Mouse (Mus musculus) layer of hippocampus, adult 9-10 months (tissue): ENCODE measurements at regions not wholly inside any gene's neighbourhood (a gene's known extent, or its start where the extent isn't known, plus 50 kb on each side); places are given as distances from the start of the nearest gene placed in this dataset.
A peak's percentile ranks its signal among the peaks of the same experiment; 100 is the strongest.

ENCODE experiments used
- DNase-seq: peaks from one replicate; pipeline ENCODE4 v3.0.0; 2022; ENCODE audit warnings: low spot score

DNA sequence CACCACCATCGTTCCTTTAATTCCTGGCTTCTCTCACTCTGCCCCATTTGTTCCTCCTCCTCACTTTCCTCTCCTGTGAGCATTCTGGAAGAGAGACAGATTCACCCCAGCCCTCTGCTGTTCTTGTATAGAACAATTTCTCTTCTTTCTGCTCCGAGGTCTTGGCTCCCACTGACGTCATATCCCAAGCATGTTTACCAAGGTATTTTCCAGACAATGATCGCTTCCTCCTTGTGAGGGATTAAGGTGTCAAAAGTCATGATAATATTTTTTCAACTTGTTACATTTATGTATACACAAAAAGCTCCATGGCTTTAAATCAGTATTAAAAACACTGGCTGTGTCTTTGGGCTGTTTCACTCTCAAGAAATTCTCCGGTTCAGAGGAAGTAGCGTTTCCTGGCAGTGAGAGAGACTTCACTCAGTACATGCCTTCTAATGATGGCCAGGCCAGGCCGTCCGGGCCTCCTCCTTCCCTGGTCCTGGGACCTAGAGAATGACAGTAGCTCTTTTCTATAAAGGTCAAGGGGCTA is 142.4 kb upstream of the Spdl1 start:
- no peak for DNase-seq

DNA sequence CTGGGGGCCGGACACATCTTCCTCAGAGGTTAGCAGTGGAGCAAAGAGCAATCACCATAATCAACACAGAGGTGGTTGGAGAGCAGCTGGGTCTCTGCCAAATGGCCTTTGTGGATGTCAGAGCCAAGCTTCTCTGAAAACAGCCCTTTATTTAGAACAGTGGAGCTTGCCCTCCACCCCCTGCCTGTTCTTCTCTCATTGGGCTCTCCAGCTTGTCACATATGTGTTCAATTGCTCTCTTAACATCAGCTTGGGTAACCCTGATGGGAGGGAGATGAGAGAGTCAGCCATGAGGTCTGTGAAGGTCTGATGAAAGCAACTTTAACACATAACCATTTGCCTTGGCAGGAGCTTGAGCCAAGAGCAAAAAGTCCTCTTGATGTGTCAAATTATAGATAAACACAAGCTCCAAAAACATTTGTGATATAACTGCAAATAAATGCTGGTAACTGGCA is 140.1 kb upstream of the Spdl1 start:
- no peak for DNase-seq

DNA sequence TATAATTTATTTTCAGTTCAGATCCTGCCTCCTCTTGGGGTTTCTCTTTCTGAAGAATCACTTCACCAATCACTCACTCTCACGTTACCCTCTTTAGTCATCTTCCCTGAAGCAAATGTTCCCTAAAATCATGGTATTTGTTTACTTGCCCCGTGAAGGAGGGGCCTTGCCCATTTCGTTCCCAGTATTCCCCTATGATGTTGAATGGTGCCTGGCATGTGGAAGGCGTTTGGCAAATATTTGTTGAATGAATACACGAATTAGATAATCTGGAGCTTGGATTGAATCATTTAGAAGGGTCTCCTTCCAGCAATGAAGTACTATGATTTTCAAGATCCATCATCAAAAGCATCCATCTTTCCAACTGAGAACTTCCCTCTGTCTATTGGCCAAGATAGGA is 139.6 kb upstream of the Spdl1 start:
- DNase-seq, result no peak

DNA sequence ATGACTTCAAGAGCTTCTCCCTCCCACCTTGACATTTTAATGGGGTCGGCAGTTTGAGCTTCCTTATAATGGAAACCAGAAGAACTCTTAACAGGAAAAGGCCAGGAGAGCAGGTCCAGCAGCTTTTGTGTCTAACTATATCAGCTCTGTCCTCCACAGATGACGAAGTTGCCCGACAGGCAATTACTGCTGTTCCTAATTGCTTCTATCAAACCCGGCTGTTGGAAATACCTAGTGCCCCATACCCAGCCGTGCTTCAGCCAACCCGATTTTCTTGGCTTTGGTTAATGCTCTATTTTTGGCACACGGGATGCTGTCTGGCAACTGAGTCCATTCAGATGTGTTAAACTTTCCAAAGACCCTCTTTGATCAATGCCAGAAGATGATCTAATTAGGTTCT is 125.8 kb upstream of the Spdl1 start:
- no peak for DNase-seq

DNA sequence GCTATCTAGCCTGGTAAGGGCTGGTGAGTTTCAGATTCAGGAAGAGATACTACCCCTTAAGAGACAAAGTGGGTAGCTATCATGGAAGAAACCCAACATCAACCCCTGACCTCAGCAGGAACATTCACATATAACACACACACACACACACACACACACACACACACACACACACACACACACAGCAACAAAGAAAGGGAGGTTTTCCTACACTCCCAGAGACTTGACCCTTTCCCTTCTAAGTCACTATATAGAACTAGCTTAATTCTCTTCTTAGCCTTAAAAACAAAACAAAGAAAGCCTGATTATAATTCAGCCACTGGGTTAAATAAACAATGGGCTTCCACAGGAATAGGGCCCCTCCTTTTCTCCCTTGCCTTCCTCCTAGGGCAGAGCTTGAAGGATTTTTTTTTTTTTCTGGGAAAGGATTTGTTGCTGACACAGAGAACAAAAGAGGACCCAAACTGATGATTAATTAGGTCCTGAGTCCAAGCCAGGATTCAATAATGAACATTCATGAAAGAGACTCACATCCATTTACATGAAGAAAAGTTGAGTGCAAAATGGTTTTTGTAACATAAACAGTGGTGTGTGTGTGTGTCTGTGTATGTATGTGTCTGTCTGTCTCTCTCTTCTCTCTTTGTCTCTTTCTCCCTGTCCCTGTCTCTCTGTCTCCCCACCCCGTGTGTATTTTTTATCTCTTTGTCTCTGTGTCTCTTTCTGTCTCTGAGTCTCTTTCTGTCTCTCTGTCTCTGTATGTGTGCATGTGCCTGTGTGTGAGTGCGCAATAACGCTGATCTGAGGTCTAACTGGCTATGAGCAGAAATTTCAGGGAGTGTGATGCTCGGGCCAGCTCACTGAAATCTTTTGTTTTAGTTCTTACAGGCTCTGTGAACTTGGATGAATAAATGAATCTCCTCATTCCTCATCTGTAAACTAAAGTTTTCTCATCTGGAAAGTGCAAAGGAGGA is 108.3 kb upstream of the Spdl1 start:
- DNase-seq, result no peak

DNA sequence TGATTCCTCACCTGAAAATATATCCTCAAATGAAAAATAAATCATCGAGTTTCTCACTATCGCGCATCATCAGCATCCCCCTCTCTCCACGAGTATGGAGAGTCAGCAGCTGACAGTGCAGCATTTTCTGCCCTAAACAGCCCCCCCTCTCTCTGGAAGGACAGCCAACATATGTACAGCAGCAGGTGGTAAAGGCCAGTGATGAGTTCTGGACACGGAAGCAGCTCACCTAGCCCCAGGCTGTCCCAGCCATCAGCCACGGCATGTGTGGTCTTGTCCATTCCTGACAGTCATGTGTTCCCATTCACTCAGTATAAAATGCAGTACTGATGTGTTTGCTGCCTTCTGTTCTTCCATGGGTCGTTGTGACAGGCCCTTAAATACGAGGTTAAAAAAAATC is 106.7 kb upstream of the Spdl1 start:
- DNase-seq, result no peak

DNA sequence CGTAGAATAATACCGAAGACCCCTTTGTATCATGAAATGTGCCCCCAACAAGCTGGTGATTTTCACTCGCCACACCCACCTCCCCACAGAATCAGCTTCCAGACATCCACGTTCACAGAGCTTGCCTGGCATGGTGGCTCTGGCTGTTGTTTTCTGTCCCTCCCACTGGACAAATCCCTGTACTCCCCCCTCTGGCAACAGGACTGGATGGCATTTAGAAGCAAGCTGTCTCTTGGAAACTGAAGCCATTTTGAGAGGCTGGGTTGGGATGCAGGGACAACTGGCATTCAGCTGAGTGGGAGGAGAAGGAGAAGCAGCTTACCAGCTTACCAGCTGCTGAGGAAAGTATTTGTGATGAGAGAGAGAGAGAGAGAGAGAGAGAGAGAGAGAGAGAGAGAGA is 105.6 kb upstream of the Spdl1 start:
- DNase-seq, result peak; percentile 18

DNA sequence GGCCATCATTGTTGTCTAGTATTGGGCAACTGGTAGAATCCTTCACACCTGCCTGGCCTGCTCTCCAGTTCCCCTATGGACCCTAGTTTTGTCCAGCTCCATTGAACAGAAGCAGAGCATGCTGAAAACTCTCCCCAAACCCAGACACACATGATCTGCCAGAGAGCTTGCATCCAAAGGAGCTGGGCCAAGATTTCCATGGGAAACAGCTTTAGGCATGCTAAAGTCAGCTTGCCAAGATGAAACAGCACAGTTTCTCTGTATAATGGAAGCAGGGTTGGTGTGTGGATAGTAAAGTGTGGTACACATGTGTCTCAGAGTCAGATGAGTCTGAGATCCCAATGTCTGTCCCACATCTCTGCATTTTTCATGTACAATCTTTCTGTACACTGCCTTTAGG is 98.8 kb upstream of the Spdl1 start:
- DNase-seq, result no peak

DNA sequence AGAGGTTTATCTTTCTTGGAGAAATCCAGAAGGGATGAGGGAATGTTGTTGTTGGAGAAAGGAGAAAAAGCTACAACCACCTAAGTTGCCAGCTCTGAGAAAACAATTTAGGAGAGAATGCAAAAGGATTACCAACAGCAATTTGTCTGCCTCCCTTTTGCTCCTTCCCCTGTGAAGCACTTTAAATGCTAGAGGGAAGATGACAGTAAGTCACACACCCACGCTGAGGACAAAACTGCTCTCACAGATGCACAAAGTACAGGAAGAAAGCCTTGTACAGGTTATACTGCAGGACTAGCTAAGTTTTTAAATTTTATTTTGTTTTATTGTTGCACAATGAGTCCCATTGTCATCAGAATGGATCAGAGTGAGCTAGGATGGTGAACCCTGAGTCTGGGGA is 83.7 kb upstream of the Spdl1 start:
- no peak for DNase-seq

DNA sequence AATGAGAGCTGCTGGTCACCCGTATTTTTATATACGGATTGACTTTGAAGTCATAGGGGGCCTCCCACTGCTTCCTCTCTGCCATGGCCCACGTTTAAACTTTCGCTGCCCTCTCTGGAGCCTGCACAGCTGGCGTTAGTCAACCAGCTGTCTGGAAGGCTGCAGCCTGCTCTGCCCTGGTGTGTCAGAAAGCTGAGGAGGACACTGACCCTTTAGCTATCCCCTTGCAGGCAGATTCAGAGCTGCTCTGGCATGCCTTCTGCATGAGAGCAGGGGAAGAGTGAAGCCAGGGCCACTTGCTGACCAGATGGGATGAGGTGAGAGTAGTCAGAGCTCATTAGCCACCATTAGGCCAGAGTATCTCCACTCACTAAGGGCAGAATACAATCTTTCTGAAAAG is 76.4 kb upstream of the Spdl1 start:
- DNase-seq, result no peak

DNA sequence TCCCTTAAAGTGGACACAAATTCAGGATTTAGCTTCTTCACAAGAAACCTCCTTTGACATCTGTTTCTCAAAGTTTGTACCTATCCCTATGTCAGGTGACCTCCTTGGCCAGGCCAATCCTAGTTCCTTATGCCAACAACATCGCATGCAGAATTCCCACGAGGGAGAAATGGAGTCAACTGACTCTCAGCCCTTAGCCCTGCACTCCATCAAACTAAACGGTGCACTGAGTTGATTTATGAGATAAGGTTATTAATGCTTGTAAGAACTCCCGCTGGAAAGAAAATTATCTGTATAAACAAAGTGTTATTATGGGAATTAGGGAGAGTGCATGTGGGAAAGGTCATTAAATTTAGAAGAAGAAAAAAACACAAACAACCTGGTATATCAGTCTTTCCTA is 70.8 kb upstream of the Spdl1 start:
- no peak for DNase-seq

DNA sequence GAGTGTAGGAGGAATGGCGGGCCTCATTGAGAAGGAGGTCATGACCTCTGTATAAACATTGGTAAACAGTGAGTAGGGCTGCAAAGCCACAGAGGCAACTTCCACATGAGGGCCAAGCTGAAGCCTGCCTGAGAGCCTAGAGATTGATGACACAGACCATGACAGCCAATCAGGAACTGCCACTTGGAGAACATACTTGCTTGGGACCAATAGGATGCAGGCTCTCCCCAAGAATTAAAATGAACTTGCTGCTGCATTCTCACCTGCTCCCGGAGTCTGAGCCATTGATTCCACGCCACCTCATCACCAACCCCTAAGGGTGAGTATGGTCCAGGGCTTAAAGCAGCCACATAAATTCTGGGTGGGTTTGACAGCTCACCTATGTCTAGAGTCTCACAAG is 66.0 kb upstream of the Spdl1 start:
- no peak for DNase-seq

DNA sequence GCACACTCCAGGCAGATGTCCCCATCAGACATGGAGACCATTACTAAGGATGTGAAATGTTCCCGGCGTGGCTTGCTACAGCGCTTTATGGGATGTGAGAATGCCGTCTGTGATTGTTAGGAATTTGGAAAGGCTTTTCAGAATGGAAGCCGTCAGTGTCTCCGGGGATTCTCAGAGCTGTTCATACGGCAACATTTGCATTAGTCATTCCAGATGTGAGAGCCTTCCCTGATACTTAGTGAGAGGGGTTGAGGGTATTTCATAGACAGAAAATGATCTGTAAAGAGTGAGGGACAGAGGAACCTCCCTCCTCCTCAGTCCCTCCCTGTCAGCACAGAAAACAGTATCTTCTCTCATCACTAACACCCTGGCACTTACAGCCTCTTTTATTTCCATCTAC is 62.2 kb upstream of the Spdl1 start:
- no peak for DNase-seq

DNA sequence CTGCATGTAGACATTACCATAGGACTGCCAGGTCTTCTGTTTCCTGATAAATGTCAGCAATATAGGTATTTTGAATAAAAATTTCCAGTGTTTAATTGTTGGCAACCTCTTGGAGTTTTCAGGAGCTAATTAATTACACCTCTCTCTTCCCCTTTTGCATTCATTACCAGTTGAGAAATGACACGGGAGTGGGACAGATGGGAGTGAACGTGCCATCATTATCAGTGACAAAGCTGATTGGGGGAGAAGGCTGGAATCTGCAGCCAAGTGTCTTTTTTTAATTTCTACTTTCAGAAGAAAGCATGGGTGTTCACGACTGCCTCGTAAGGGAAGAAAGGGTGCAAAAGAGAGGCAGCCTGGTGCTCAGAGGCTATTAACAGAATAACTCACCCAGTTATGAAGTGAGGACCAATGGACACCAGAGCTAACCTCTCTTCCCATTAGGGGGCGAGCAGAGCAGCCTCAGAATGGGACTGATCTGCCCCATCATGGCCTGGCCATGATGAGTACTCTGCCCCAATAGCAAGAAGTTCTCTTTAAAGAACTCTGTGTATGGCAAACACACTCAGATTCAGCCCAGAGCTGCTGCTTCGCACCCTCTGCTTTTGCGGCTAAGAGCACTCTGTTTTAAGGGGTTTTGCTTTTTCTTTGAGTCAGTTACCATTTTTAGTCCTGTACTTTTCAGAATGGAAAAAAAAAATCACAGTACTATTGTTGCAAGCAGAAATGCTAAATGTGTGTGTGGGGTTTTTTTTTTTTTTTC is 55.1 kb upstream of the Spdl1 start:
- DNase-seq, result no peak

DNA sequence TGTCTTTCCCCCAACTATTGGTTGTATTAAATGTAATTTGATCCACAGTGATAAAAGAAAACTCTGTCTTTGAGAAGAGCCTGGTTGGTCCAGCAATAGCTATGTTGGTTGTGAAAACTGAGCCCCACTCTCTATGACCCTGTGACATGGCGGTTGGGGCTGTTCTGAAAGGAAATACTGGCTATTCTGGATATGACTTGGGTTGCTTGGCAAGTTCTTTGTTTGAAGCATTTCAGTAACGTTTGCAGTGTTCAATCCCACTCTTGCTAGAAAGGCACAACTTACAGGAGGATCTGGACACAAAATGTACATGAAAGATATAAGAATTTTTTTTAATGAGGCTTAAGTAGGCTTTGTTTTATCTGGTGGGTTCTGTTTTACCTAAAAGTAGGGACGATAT is 54.1 kb upstream of the Spdl1 start:
- no peak for DNase-seq
